Mouse (Mus musculus): ENCODE measurements at regions not wholly inside any gene's neighbourhood (a gene's known extent, or its start where the extent isn't known, plus 50 kb on each side); places are given as distances from the start of the nearest gene placed in this dataset.

GRCm38 (mm10) chr16:71963579-71963978, 344.5 kb upstream of the Robo1 start:
- TF ChIP-seq CTCF (IDR thresholded peaks at IDR 0.05; ENCODE audit: borderline replicate concordance, extremely low read depth, insufficient read depth, insufficient read length), result no peak
- no peak for DNase-seq (ENCODE audit: low read depth)

- DNase-seq (ENCODE audit: low read depth), result peak; percentile 66
- TF ChIP-seq CTCF (IDR thresholded peaks at IDR 0.05; ENCODE audit: borderline replicate concordance, extremely low read depth, insufficient read depth, insufficient read length), result no peak
Measured at GRCm38 (mm10) chr16:71973811-71974210, 334.3 kb upstream of the Robo1 start.

- no peak for TF ChIP-seq CTCF (IDR thresholded peaks at IDR 0.05; ENCODE audit: borderline replicate concordance, extremely low read depth, insufficient read depth, insufficient read length)
- TF ChIP-seq POLR2A (IDR thresholded peaks at IDR 0.05; ENCODE audit: borderline replicate concordance, extremely low read depth, insufficient read depth, insufficient read length, poor library complexity, severe bottlenecking), result no peak
- DNase-seq (ENCODE audit: low read depth), result peak; percentile 92
Measured at GRCm38 (mm10) chr16:71997634-71998278, 310.4 kb upstream of the Robo1 start.

GRCm38 (mm10) chr16:72027404-72028215, 280.5 kb upstream of the Robo1 start:
- DNase-seq (ENCODE audit: low read depth), result peak; percentile 93
- TF ChIP-seq POLR2A (IDR thresholded peaks at IDR 0.05; ENCODE audit: borderline replicate concordance, extremely low read depth, insufficient read depth, insufficient read length, poor library complexity, severe bottlenecking) (no peak), CTCF (IDR thresholded peaks at IDR 0.05; ENCODE audit: borderline replicate concordance, extremely low read depth, insufficient read depth, insufficient read length) (peak; percentile 34; the same call in 1 of the 2 replicates)

GRCm38 (mm10) chr16:72028216-72028610, 279.9 kb upstream of the Robo1 start:
- TF ChIP-seq POLR2A (IDR thresholded peaks at IDR 0.05; ENCODE audit: borderline replicate concordance, extremely low read depth, insufficient read depth, insufficient read length, poor library complexity, severe bottlenecking) (no peak), CTCF (IDR thresholded peaks at IDR 0.05; ENCODE audit: borderline replicate concordance, extremely low read depth, insufficient read depth, insufficient read length) (no peak)
- DNase-seq (ENCODE audit: low read depth), result no peak

GRCm38 (mm10) chr16:72028798-72029197, 279.3 kb upstream of the Robo1 start:
- no peak for TF ChIP-seq CTCF (IDR thresholded peaks at IDR 0.05; ENCODE audit: borderline replicate concordance, extremely low read depth, insufficient read depth, insufficient read length)
- no peak for TF ChIP-seq POLR2A (IDR thresholded peaks at IDR 0.05; ENCODE audit: borderline replicate concordance, extremely low read depth, insufficient read depth, insufficient read length, poor library complexity, severe bottlenecking)

GRCm38 (mm10) chr16:72029273-72029672, 278.8 kb upstream of the Robo1 start:
- TF ChIP-seq CTCF (IDR thresholded peaks at IDR 0.05; ENCODE audit: borderline replicate concordance, extremely low read depth, insufficient read depth, insufficient read length) (no peak), POLR2A (IDR thresholded peaks at IDR 0.05; ENCODE audit: borderline replicate concordance, extremely low read depth, insufficient read depth, insufficient read length, poor library complexity, severe bottlenecking) (no peak)
- DNase-seq (ENCODE audit: low read depth), result peak; percentile 60

More at GRCm38 (mm10) chr16:72028798-72029197, 279.3 kb upstream of the Robo1 start:
- peak; percentile 80 for DNase-seq (ENCODE audit: low read depth)

GRCm38 (mm10) chr16:72068254-72068653, 239.9 kb upstream of the Robo1 start:
- DNase-seq (ENCODE audit: low read depth), result no peak
- TF ChIP-seq CTCF (IDR thresholded peaks at IDR 0.05; ENCODE audit: borderline replicate concordance, extremely low read depth, insufficient read depth, insufficient read length) (no peak), POLR2A (IDR thresholded peaks at IDR 0.05; ENCODE audit: borderline replicate concordance, extremely low read depth, insufficient read depth, insufficient read length, poor library complexity, severe bottlenecking) (no peak)

GRCm38 (mm10) chr16:72069581-72069980, 238.5 kb upstream of the Robo1 start:
- peak; percentile 45 for DNase-seq (ENCODE audit: low read depth)
- TF ChIP-seq CTCF (IDR thresholded peaks at IDR 0.05; ENCODE audit: borderline replicate concordance, extremely low read depth, insufficient read depth, insufficient read length), result no peak
- no peak for TF ChIP-seq POLR2A (IDR thresholded peaks at IDR 0.05; ENCODE audit: borderline replicate concordance, extremely low read depth, insufficient read depth, insufficient read length, poor library complexity, severe bottlenecking)

- DNase-seq (ENCODE audit: low read depth), result peak; percentile 63
- TF ChIP-seq CTCF (IDR thresholded peaks at IDR 0.05; ENCODE audit: borderline replicate concordance, extremely low read depth, insufficient read depth, insufficient read length) (no peak), POLR2A (IDR thresholded peaks at IDR 0.05; ENCODE audit: borderline replicate concordance, extremely low read depth, insufficient read depth, insufficient read length, poor library complexity, severe bottlenecking) (no peak)
Measured at GRCm38 (mm10) chr16:72071756-72072471, 236.2 kb upstream of the Robo1 start.

GRCm38 (mm10) chr16:72085181-72085580, 222.9 kb upstream of the Robo1 start:
- DNase-seq (ENCODE audit: low read depth), result peak; percentile 75
- TF ChIP-seq POLR2A (IDR thresholded peaks at IDR 0.05; ENCODE audit: borderline replicate concordance, extremely low read depth, insufficient read depth, insufficient read length, poor library complexity, severe bottlenecking) (no peak), CTCF (IDR thresholded peaks at IDR 0.05; ENCODE audit: borderline replicate concordance, extremely low read depth, insufficient read depth, insufficient read length) (no peak)

All from brain, embryonic 14.5 days (tissue).